Mouse (Mus musculus): ENCODE data around the gene Fam219a. TPM values are rescaled to one million over a fixed set of nuclear protein-coding genes. Genes with fewer than 3 reads are reported as not detected.

Gene Fam219a
- polyA plus RNA-seq, 1 experiment from 2014 or later = 18.1 TPM

GRCm38 (mm10) chr4:41518349-41518748 lies 51.0 kb downstream of the Fam219a start:
- H3K4me2 ChIP-seq = no peak overlapping the region

GRCm38 (mm10) chr4:41517233-41517632 lies 52.1 kb downstream of the Fam219a start, which contains the start of gene 1110017D15Rik:
Gene 1110017D15Rik, minus strand, starts transcription at chr4:41517333.
- Histone ChIP-seq H3K4me2 (no peak within 1 kb of the TSS), H3K36me3 (peaks cover 30% of the 10 kb centered on the region), H3K27me3 (no peaks in the 10 kb centered on the region), H3K9ac (no peak within 1 kb of the TSS), H3K4me3 (no peak within 1 kb of the TSS), H3K4me1 (replicated peaks) (peaks cover 13% of the 10 kb centered on the region), H3K27ac (no peak within 1 kb of the TSS), H3K9me3 (no peaks in the 10 kb centered on the region)
- ATAC-seq (ENCODE audit: low FRiP score) = no peak
- 87% methylated on average over 2 of the region's 2 CpGs for WGBS

More at GRCm38 (mm10) chr4:41518349-41518748, 51.0 kb downstream of the Fam219a start:
- Histone ChIP-seq H3K9ac (0 out of 2 replicates have a peak overlapping the region, but pooled peaks have one; percentile 29), H3K4me3 (no peak overlapping the region), H3K36me3 (peaks cover 30% of the 10 kb centered on the region), H3K27ac (no peak overlapping the region), H3K27me3 (no peaks in the 10 kb centered on the region), H3K9me3 (no peaks in the 10 kb centered on the region), H3K4me1 (replicated peaks) (peaks cover 10% of the 10 kb centered on the region)
- WGBS = 84% methylated on average over 7 of the region's 7 CpGs
- ATAC-seq (ENCODE audit: low FRiP score) = no peak

- 33% methylated on average over 8 of the region's 8 CpGs for WGBS
- H3K4me2 ChIP-seq = no peak overlapping the region
- H3K9ac ChIP-seq = no peak overlapping the region
Observed at GRCm38 (mm10) chr4:41513714-41514113, 55.6 kb downstream of the Fam219a start.

GRCm38 (mm10) chr4:41513309-41513708 lies 56.0 kb downstream of the Fam219a start:
- no peak for ATAC-seq (ENCODE audit: low FRiP score)
- Histone ChIP-seq H3K9ac (no peak overlapping the region), H3K4me2 (no peak overlapping the region)

More at GRCm38 (mm10) chr4:41513714-41514113, 55.6 kb downstream of the Fam219a start:
- peaks cover 8% of the 10 kb centered on the region; the same call in 1 of the 2 replicates for H3K27me3 ChIP-seq
- no peaks in the 10 kb centered on the region for H3K9me3 ChIP-seq
- peaks cover 8% of the 10 kb centered on the region for H3K4me1 ChIP-seq (replicated peaks)
- peak overlapping the region; percentile 30; the same call in 1 of the 2 replicates for H3K27ac ChIP-seq
- H3K36me3 ChIP-seq = peaks cover 8% of the 10 kb centered on the region; the same call in 1 of the 2 replicates
- ATAC-seq (ENCODE audit: low FRiP score) = no peak
- no peak overlapping the region for H3K4me3 ChIP-seq

GRCm38 (mm10) chr4:41507998-41508397 lies 61.3 kb downstream of the Fam219a start:
- H3K27ac ChIP-seq = no peak overlapping the region
- WGBS = 44% methylated on average over 7 of the region's 7 CpGs
- H3K4me2 ChIP-seq = peak overlapping the region; percentile 74
- no peaks in the 10 kb centered on the region for H3K36me3 ChIP-seq
- H3K27me3 ChIP-seq = peaks cover 17% of the 10 kb centered on the region
- peaks cover 23% of the 10 kb centered on the region for H3K4me1 ChIP-seq (replicated peaks)
- H3K4me3 ChIP-seq = no peak overlapping the region
- ATAC-seq (ENCODE audit: low FRiP score) = no peak
- no peak overlapping the region for H3K9ac ChIP-seq
- no peaks in the 10 kb centered on the region for H3K9me3 ChIP-seq

More at GRCm38 (mm10) chr4:41513309-41513708, 56.0 kb downstream of the Fam219a start:
- H3K4me3 ChIP-seq = no peak overlapping the region
- 40% methylated on average over 4 of the region's 4 CpGs for WGBS
- peaks cover 5% of the 10 kb centered on the region; the same call in 1 of the 2 replicates for H3K36me3 ChIP-seq
- H3K9me3 ChIP-seq = no peaks in the 10 kb centered on the region
- peaks cover 8% of the 10 kb centered on the region for H3K4me1 ChIP-seq (replicated peaks)
- peaks cover 12% of the 10 kb centered on the region for H3K27me3 ChIP-seq
- H3K27ac ChIP-seq = peak overlapping the region; percentile 30

DNA sequence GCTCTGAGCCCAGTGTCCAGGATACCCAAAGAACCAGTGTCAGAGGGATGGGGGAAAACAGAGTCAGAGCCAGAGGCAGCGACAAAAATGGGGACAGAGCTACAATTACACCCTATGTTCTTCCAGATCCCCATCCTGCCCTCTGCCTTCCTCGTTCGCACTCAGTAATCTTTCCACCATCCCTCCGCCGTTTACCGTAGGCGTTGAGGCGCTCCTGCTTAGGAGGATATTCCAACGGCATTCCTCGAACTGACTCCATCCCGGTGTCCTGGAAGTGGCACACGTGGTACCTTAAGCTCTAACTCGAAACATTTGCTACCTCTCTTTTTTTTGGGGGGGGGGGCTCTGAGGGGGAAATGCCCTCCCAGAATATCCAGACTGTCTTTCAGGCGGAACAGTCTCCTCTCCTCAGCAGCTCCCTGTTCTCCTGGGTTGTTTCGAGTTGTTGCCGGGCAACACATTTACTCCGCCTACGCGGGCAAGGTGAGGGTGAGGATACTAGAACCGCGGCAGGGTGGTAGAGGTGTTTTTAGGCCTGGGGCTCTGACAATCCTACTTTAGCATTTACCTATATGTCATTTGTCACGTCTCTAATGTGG lies 61.9 kb downstream of the Fam219a start:
- peak overlapping the region; percentile 73 for H3K27ac ChIP-seq
- WGBS = 1% methylated on average over 22 of the region's 22 CpGs
- ATAC-seq (ENCODE audit: low FRiP score) = peak; percentile 32

GRCm38 (mm10) chr4:41506906-41507305 lies 62.4 kb downstream of the Fam219a start:
- peak overlapping the region; percentile 47 for H3K4me3 ChIP-seq
- H3K9me3 ChIP-seq = no peaks in the 10 kb centered on the region
- H3K4me1 ChIP-seq (replicated peaks) = peaks cover 34% of the 10 kb centered on the region
- WGBS = under 1% methylated on average over 29 of the region's 29 CpGs
- peak; percentile 79 for ATAC-seq (ENCODE audit: low FRiP score)
- peak overlapping the region; percentile 73 for H3K27ac ChIP-seq
- H3K4me2 ChIP-seq = peak overlapping the region; percentile 74
- H3K36me3 ChIP-seq = no peaks in the 10 kb centered on the region
- H3K9ac ChIP-seq = peak overlapping the region; percentile 76
- H3K27me3 ChIP-seq = peaks cover 24% of the 10 kb centered on the region

More for the DNA sequence above, 61.9 kb downstream of the Fam219a start:
- H3K4me2 ChIP-seq = peak overlapping the region; percentile 74
- H3K36me3 ChIP-seq = no peaks in the 10 kb centered on the region
- H3K4me1 ChIP-seq (replicated peaks) = peaks cover 29% of the 10 kb centered on the region
- peaks cover 20% of the 10 kb centered on the region for H3K27me3 ChIP-seq
- H3K4me3 ChIP-seq = peak overlapping the region; percentile 47
- H3K9ac ChIP-seq = peak overlapping the region; percentile 76
- H3K9me3 ChIP-seq = no peaks in the 10 kb centered on the region

DNA sequence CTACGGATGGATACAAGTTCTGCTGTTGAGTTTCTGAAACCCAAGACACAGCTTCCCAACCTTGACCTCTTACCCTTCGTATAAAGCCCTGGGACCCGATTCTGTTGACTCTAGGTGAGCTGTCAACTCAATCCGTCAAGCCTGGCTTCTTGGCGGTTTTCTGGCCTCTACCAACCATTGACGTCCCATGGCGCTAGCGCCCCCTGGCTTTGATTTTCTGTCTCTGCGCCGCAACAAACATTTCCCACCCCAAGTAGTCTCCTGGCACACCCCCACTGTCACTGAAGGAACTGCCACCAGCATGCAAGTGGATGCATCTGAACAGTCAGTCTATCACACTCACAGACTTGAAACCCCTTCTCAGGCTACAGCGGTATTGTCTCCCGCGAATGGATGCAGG lies 63.2 kb downstream of the Fam219a start:
- peaks cover 32% of the 10 kb centered on the region for H3K27me3 ChIP-seq
- H3K9ac ChIP-seq = no peak overlapping the region
- peaks cover 41% of the 10 kb centered on the region for H3K4me1 ChIP-seq (replicated peaks)
- H3K27ac ChIP-seq = peak overlapping the region; percentile 73; the same call in 1 of the 2 replicates
- 0 out of 2 replicates have a peak overlapping the region, but pooled peaks have one; percentile 47 for H3K4me3 ChIP-seq
- H3K36me3 ChIP-seq = no peaks in the 10 kb centered on the region
- ATAC-seq (ENCODE audit: low FRiP score) = no peak
- WGBS = 11% methylated on average over 13 of the region's 13 CpGs
- H3K4me2 ChIP-seq = peak overlapping the region; percentile 74
- no peaks in the 10 kb centered on the region for H3K9me3 ChIP-seq

DNA sequence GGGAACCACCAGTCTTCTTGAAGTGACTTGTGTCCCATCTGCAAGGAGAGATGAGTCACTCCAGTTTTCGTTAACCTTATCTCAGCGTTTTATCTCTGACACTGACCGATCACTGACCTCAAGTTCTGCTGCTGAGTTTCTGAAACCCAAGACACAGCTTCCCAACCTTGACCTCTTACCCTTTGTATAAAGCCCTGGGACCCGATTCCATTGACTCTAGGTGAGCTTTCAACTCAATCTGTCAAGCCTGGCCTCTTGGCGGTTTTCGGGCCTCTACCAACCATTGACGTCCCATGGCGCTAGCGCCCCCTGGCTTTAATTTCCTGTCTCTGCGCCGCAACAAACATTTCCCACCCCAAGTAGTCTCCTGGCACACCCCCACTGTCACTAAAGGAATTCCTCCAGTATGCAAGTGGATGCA lies 64.2 kb downstream of the Fam219a start:
- H3K4me1 ChIP-seq (replicated peaks) = peaks cover 41% of the 10 kb centered on the region
- H3K4me2 ChIP-seq = no peak overlapping the region
- no peaks in the 10 kb centered on the region for H3K9me3 ChIP-seq
- 57% methylated on average over 11 of the region's 11 CpGs for whole genome bisulfite sequencing
- H3K27me3 ChIP-seq = peaks cover 42% of the 10 kb centered on the region
- no peak overlapping the region for H3K9ac ChIP-seq
- ATAC-seq (ENCODE audit: low FRiP score) = no peak
- no peak overlapping the region for H3K4me3 ChIP-seq
- no peaks in the 10 kb centered on the region for H3K36me3 ChIP-seq
- H3K27ac ChIP-seq = no peak overlapping the region

DNA sequence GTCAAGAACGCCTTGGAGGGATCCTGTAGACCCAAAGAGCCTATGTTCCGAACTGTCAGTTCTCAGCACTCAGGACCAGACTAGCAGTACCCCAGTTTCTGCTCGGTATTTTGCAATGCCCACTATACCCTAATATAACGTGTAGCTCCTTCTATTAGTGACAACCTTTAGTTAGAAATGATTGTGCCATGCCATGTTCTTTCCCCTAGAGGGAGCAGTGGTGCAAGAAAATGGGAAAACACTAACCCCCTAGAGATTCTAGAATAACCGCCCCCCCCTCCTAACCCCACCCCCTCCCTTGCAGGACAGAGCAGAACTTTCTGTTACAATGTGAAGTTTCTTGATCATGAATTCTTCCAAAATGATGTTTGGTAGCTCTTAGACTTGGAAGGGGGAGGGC lies 65.0 kb downstream of the Fam219a start:
- no peak overlapping the region for H3K9ac ChIP-seq
- no peak overlapping the region for H3K4me2 ChIP-seq
- H3K9me3 ChIP-seq = no peaks in the 10 kb centered on the region
- peaks cover 46% of the 10 kb centered on the region for H3K4me1 ChIP-seq (replicated peaks)
- H3K27ac ChIP-seq = no peak overlapping the region
- WGBS = 73% methylated on average over 5 of the region's 5 CpGs
- ATAC-seq (ENCODE audit: low FRiP score) = no peak
- no peak overlapping the region for H3K4me3 ChIP-seq
- peaks cover 48% of the 10 kb centered on the region for H3K27me3 ChIP-seq
- H3K36me3 ChIP-seq = no peaks in the 10 kb centered on the region

DNA sequence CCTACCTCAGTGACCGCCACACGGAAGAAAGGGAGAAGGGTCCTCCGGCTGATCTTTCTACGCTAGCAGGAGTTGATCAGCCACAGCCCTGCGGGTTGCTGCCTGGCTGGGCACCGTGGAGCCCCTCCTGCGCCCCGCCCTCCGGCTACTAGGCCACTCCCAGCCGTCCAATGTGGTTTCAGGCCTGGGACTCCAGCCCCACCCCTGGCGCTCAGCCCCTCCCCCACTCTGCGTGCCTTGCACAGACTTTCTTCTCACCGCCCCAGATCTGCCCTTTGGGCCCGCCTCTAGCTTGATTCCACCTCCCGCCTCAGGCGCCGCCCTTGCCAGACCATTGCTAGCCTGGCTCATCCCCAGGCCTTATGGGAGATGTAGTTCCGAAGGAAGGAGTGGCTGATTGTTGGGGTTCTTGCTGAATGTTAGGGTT lies 66.3 kb downstream of the Fam219a start, which contains the start of gene AI464131:
TSS of gene AI464131 (minus strand) at position 91 of the 427 bp plus-strand sequence.
- Histone ChIP-seq H3K9me3 (no peaks in the 10 kb centered on the region), H3K27me3 (peaks cover 48% of the 10 kb centered on the region), H3K4me1 (replicated peaks) (peaks cover 58% of the 10 kb centered on the region), H3K27ac (peak within 1 kb of the TSS; percentile 24; the same call in 1 of the 2 replicates), H3K4me2 (peak within 1 kb of the TSS; percentile 55), H3K9ac (peak within 1 kb of the TSS; percentile 44), H3K4me3 (peak within 1 kb of the TSS; percentile 37), H3K36me3 (no peaks in the 10 kb centered on the region)
- peak; percentile 84 for ATAC-seq (ENCODE audit: low FRiP score)
- WGBS = under 1% methylated on average over 17 of the region's 18 CpGs

GRCm38 (mm10) chr4:41502171-41502940 lies 67.0 kb downstream of the Fam219a start:
- peak overlapping the region; percentile 24; the same call in 1 of the 2 replicates for H3K27ac ChIP-seq
- 10% methylated on average over 20 of the region's 20 CpGs for WGBS
- peak overlapping the region; percentile 37 for H3K4me3 ChIP-seq
- ATAC-seq (ENCODE audit: low FRiP score) = peak; percentile 41
- peak overlapping the region; percentile 55 for H3K4me2 ChIP-seq
- peaks cover 58% of the 10 kb centered on the region for H3K4me1 ChIP-seq (replicated peaks)
- peaks cover 53% of the 10 kb centered on the region for H3K27me3 ChIP-seq
- peak overlapping the region; percentile 44 for H3K9ac ChIP-seq
- H3K36me3 ChIP-seq = no peaks in the 10 kb centered on the region
- no peaks in the 10 kb centered on the region for H3K9me3 ChIP-seq
